Mouse (Mus musculus) adrenal gland, adult (tissue): ENCODE results near the gene Hhex.

Source experiments
- DNase-seq, 2 experiments: peaks; one replicate each; pipeline ENCODE4 v3.0.0; 2022 to 2023; ENCODE audit warnings: low spot score in 1 of 2; ENCODE audit not compliant: inconsistent age in 2 of 2

Hhex gene

DNA sequence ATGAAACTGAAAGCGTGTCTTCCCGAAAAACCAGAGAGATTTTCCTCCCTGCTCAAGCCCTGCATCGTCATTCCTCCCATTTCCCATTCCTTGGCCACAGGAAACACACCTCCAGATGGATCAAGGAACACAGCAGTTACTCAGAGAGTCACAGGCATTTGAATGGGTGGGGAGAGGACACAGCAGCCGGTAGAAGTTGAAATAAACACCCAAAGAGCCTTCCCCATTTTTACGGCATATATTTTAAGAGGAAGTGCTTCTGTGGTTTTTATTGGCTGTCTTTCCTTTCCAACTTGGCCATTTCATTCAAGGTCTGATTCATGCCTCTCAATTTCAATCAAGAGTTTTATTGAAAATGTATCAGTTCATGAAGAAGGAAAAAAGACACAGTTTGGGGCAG is 13.6 kb downstream of the Hhex start:
- DNase-seq: peak in 1 of 2 experiments; percentile 29

DNA sequence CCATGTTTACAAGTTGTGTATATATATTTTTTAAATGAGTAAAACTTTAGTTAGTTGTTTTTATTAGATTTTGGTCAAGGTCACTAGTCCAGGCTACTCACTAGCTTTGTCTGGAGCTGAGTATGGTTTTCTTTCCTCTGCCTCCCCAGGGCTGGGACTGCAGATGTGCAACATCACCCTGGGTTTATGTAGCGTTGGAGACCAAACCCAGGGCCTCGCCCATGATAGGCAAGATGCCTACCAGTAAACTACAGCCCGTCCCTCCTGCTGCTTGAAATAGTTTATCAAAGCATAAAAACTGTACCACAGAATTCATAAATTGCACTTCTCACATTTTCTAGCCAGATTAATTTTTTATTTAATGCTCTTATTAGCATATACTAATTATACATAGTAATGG is 14.6 kb downstream of the Hhex start:
- no peak for DNase-seq

DNA sequence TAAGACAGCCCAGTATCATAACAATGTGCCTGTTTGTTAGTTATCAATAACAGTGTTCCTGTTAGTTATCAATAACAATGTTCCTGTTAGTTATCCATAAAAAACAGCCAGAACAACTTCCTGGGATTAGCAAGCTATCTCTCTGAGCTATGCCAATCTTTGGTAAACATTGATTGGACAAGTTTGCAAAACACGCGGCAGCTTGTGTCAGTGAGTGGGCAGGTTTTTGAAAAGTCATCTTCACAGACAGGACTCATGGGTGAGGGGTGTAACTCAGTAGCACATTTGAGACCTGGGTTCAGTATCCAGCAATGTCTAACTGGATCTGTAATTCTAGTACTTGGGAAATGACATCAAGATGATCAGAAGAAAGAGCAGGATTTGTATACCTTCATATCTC is 20.9 kb downstream of the Hhex start:
- no peak for DNase-seq

DNA sequence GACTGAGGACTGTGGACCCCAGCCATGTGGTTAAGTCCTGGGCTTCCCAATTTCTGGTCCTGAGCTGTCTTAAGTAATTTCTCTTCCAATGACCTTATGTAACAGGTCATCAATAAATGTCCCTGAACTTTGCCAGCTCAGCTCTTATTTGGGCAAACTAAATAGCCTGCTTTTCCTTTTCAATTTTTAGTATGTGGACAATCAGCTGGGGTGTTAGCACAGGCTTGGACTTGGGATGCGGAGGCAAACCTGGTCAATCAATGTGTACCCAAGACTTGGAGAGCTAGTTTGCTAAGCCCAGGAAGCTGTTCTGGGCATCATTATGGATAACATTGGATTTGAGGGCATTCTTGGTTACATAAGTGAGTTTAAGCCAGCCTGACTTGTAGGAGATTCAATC is 21.4 kb downstream of the Hhex start:
- peak in 1 of 2 experiments; percentile 55 for DNase-seq

DNA sequence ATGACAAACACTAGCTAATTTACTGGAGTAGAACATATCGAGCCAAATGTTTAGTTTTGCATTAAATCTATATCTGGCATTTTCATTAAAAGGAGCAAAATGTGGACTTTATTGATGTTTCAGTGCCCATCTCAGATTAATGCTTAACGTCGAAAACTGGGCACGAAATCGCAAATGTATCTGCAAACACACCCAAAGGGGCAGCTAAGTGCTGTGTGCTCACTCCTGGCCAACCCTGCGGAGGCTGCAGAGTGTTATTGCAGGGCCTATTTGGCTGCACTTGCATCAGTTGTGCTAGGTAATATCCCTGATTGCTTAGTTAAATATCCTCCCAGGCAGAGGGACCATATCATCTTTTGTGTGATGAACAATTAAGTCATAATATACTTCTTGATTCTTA is 23.4 kb downstream of the Hhex start:
- DNase-seq: no peak

DNA sequence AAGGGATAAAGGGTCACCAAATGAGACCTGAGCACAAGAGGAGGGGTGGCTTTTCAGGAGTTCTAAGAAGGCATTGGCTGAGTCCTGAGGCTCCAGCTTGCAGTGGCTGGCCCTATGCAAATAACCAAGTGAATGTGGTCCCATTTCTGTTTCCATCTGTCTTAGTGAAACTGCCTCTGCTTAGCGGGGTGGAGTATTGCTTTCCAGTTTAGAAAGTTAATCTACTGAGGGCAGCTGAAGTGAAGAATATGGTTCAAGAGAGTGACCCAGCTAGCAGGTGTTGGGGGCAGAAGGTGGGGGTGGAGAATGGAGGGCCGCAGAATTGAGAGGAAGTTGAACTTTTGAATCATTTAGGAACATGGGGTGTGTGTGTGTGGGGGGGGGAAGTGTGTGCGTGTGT is 31.8 kb downstream of the Hhex start:
- no peak for DNase-seq

DNA sequence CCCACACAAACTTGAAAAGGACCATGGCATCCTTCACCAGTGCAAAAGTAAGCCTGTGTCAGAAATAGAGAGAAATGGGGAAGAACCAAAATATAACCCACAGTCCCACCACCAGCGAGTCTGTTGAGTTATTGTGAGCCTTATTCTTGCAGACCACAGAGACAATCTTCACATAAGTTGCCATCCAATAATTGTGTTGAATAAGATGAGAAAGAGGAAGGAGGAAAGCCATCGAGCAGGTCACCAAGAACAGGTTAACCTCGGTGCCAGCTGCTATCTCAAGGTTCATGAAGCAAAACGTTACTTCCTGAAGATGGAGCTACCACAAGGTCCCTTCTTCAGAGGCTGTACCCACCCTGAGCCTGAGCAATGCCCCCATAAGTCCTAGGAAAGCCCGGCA is 32.4 kb downstream of the Hhex start:
- no peak for DNase-seq

DNA sequence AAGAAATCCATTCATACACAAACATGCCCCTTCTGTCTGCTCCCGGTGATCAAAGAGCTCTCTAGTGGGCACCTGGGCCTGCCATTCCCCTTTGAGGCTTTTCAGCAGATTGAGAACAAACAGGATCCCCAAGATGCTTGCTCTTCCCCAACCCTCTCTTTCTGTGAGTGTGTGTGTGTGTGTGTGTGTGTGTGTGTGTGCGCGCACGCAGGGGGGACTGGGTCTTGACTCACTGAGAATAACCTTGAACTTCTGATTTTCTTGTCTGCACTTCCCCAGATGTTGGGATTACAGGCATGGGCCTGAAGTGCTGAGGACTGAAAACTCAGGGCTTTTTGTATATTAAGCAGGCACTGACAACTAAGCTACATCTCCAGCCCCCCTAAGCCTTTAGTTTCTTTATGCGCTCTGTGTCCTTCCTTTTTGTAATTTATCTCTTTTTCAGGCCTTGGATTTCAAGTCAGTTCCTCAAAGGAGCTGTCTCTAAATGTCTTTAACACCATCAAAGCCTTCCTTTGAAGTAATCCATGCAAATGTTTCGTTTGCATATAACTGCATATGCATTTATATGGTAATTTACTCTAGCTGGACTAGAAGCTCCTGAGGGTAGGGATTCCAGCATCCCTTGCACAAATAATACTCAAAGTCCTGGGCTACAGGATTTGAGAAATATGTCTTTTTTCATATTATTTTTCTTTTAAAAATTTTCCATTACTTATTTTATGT is 34.4 kb downstream of the Hhex start:
- DNase-seq: peak; percentile 52 to 75

DNA sequence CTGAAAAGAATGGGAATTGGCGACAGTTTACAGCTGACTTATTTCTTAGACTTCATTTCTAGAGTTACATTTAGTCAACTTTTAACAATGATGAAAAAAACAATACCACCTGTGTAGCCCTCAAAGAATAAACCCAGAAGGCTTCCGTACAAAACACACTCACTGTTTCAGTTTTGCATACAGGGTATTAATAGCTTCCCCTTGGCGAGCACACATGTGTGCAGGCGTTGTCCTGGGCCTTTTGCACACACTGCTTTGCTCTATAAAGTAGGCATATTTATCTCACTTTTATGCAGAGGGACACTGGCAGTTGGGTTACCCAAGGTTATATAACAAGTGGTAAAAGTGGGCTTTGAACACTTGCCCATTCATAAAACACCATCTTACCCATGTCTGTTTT is 37.1 kb downstream of the Hhex start:
- DNase-seq: no peak

DNA sequence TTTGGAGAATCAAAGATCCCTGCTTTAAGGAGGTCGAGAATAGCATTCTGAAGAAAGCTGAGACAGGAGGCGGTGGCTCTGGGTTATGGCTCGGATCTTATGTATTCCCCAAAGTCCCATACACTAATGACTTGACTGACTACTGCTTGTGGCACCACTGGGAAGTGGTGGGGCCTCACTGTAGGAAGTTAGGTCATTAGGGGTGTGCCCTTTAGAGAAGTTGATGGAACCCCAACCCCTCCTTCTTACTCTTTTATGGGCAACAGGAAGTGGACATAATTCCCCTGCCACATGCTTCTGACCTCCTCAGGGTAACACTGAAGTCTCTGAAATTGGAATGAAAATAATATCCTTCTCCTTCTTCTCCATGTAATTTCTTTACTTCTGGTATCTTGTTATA is 38.0 kb downstream of the Hhex start:
- no peak for DNase-seq

DNA sequence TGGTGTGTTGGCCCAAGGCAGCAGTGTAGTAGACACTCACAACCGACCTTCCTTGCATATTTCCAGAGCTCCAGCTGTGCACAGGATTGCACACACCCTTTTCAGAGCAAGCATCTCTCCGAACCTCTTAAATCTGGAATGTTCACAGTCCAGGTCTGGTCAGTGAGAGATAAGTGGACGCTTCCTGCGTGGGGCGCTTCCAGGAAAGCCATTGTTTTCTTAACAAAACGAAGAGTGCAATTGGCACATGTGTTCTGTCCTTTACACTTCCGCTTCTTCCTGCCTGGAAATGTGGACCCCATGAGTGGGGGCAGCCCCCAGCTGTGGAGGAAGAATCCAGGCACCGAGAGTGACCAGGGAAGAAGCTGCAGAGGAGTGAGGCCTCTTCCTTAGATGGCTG is 47.1 kb downstream of the Hhex start:
- peak in 1 of 2 experiments; percentile 54 for DNase-seq

DNA sequence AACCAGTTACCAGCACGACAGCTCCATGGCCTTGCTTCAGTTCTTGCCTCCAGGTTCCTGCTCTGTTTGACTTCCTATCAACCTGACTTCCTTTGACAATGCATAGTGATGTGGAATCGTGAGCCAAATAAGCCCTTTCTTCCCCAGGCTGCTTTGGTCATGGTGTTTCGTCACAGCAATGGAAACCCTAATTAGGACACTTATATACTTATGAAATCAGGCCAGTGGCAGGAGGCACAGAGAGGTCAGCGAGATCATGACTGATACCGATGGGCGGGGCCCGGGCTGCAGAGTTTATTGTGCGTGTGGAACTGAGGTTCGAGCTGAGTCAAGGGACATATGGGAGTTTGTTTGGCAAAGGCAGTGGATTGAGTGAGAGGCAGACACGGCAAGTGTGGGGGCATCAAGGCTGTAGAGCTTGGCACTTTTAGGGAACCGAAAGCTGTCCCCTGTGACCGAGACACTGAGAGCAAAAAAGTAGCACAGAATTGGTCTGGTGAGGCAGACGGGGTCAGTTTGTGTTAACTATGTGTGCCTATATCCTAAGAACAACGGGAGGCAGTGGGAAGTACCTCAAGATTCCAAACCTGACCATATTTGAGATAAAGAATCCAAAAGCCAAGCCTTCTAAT is 48.1 kb downstream of the Hhex start:
- DNase-seq: peak in 1 of 2 experiments; percentile 46

DNA sequence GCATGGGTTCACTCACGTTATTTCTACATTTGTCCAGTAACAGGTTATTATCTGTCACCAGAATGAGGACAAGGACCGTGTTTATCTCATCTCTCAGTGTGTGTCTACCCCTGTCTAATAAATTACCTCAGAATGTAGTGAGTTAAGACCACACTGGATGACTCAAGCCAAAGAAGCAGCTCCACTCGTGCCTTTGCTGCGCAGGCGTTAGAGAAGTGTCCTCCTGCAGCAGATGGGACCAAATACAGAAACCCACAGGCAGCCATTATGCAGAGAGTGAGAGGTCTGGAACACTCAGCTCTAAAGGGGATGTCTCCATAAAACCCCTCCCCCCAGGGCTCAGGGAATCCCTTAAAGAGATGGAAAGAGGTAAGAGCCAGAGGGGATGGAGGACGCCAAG is 50.2 kb downstream of the Hhex start:
- DNase-seq: peak; percentile 65 to 81

DNA sequence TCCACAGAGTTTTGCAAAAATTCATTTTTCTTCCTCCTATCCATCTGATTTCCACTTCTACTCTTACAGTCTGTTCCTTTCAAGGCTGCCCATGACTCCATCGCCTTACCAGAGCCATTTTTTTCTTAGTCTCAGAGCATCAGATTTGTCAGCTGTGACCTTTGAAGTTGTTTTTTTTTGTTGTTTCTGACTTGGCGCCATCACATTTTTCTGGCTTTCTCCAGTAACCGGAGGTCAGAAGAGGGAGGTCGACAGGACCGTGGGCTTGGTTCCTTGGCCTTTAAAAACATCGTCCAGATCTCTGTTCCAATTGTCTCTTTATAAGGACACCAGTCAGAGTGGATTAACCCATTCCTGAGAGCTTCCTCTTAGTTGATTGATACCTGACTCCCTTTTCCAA is 52.2 kb downstream of the Hhex start:
- DNase-seq: peak; percentile 82 to 89

DNA sequence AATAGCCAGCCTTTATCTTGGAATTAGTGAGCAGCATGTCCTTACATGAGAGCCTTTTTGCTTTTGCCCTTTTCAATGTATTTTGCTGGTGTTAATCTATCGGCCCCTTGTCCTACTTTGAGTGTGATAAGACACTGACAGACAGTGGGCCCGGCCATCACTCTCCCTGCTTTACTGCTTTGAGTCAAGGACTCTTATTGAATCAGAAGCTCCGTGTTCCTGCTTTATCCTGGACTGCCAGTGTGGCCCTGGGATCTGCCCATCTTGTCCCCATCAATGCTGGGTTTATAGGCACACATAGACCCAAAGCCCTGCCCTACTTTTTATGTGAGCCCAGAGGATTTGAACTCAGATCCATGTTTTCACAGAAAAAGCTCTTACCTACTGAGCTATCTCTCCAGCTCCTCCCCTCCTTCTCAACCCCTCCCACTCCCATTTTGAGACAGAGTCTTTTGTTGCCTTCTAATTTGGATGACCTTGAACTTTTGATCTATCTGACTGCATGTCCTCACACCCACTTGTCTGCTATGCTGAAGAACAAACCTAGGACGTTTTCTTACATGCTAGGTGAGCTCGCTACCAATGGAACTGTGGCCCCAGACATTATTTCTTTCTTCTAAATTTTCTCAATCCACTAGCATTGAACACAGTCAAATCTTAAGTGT is 53.3 kb downstream of the Hhex start:
- peak; percentile 81 to 83 for DNase-seq

DNA sequence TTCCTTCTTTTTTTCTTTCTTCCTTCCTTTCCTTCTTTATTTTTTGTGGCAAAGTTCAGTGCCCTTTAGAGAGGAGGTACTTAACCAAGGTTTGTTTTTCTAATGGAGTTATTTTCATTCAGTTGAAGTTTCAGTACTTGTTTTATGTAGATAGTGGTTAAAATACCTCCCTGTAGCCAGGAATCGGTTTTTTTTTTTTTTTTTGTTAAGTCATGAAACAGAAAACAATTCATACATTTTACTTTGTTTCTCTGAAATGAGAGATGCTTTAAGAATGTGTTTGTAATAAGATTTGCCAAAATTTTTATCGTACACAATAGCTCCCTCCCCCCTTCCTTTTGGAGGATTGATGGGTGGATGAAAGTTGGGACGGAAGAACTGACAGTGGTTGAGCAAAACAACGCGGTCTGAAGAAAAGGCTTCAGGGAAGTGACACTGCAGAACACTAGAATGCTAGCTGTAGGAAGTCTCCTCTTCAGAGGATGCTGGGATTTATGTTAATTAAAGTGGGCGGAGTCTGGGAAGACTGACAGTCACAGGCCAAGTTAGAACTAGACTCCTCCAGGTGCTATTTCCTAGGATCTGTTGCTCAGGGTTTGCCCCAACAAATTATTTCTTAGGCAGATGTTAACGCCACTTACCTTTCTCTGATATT is 54.1 kb downstream of the Hhex start:
- peak in 1 of 2 experiments; percentile 24 for DNase-seq
